Mouse (Mus musculus): ENCODE measurements around the gene BC005624. TPM values are rescaled to one million over a fixed set of nuclear protein-coding genes. Genes with fewer than 3 reads are reported as not detected.

Gene BC005624
- total and polyA plus RNA-seq, 3 experiments: 30.9 to 82.1 (median 37.8) TPM

DNA sequence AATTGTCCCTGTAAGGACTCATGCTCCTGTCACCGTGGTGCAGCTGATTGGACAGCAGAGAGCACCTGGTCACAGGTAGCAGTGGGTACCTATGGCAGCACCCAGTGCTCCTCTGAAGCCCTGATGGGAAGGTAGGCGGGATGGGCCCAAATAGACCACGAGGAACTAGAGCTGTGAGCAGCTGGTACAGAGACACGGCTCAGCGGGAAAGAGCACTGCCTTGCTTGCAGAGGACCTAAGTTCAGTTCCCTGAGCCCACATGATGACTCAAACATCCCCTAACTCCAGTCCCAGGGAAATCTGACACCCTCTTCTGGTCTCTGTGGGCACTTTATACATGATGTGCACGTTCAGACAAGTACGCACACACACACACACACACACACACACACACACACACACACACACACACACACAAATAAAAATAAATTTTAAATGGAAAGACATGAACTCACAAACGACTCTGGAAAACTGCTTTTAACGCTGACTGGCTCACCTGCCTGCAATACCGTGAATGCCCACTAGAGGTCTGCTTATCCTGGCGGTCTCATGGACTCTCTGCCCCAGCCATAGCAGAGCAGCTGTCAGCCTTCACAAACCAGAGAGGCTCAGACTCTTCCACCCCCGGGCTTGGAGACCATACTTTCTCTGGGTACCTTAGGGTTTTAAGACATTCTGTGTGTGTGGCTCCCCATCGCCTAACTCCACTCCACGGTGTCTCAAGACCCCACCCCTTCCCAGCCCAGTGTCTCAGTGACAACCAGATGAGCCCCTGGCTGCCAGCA, 54.0 kb downstream of the BC005624 start:
- Histone ChIP-seq H3K4me3 (ENCODE audit: low read depth, low read length) (no peak overlapping the region; the same call in 1 of the 2 replicates), H3K4me1 (ENCODE audit: insufficient read depth, low read depth, low read length) (peaks cover 20% of the 10 kb centered on the region), H3K36me3 (replicated peaks) (no peaks in the 10 kb centered on the region), H3K9me3 (replicated peaks) (no peaks in the 10 kb centered on the region), H3K27me3 (ENCODE audit: insufficient read depth, low read length) (peaks cover 44% of the 10 kb centered on the region)
- no peak for ATAC-seq (ENCODE audit: extremely low read depth, insufficient number of reproducible peaks, low FRiP score, poor library complexity, severe bottlenecking)
- TF ChIP-seq GATA1 (IDR thresholded peaks at IDR 0.05; ENCODE audit: borderline replicate concordance, low read length): no peak
- TF ChIP-seq CTCF (IDR thresholded peaks at IDR 0.05; ENCODE audit: low read depth, low read length): peak; percentile 89
- peak; percentile 57 for DNase-seq (ENCODE audit: low spot score)

DNA sequence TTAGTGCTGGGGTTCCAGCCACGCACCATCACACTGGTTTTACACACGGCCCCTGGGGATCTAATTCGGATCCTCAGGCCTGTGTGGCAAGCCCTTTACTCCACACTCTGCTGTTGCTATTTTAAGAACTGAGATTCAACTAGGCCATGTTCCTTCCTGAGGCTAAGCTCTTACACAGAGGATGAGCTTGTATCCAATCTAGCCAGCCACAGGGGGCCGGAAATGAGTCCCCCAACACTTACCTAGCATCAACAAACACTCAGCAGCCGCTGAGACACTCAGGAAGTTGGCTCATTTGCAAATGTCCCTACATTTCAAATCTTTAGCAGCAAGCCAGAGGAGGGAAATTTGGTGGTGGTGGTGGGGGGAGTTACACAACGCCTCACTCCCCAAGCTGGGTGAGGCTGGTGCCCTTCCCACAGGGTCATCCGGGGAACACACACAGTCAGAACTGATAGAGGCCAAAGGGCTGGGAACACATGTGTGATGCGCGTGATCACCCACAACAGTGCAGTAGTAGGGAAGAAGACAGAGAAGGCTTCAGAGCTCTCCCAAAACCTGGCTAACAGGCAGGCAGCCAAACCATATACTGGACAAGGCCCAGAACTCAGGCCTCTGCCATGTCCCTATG, 54.7 kb downstream of the BC005624 start:
- Histone ChIP-seq H3K27me3 (ENCODE audit: insufficient read depth, low read length) (peaks cover 44% of the 10 kb centered on the region), H3K36me3 (replicated peaks) (no peaks in the 10 kb centered on the region), H3K4me1 (ENCODE audit: insufficient read depth, low read depth, low read length) (peaks cover 20% of the 10 kb centered on the region), H3K9me3 (replicated peaks) (no peaks in the 10 kb centered on the region), H3K4me3 (ENCODE audit: low read depth, low read length) (no peak overlapping the region)
- TF ChIP-seq CTCF (IDR thresholded peaks at IDR 0.05; ENCODE audit: low read depth, low read length): no peak
- TF ChIP-seq GATA2 (IDR thresholded peaks at IDR 0.05; ENCODE audit: borderline replicate concordance, low read depth, low read length): no peak
- no peak for TF ChIP-seq TAL1 (conservative IDR thresholded peaks at IDR 0.05; ENCODE audit: low read depth, low read length)
- no peak for TF ChIP-seq POLR2AphosphoS5 (IDR thresholded peaks at IDR 0.05; ENCODE audit: insufficient replicate concordance, low read depth, low read length)
- no peak for TF ChIP-seq GATA1 (IDR thresholded peaks at IDR 0.05; ENCODE audit: borderline replicate concordance, low read length)
- DNase-seq (ENCODE audit: low spot score) (no peak), ATAC-seq (ENCODE audit: extremely low read depth, insufficient number of reproducible peaks, low FRiP score, poor library complexity, severe bottlenecking) (no peak)

- H3K4me3 ChIP-seq (ENCODE audit: low read depth, low read length): no peak overlapping the region
- H3K4me1 ChIP-seq (ENCODE audit: insufficient read depth, low read depth, low read length): peaks cover 20% of the 10 kb centered on the region
- H3K9me3 ChIP-seq (replicated peaks): no peaks in the 10 kb centered on the region
- DNase-seq (ENCODE audit: low spot score): no peak
- ATAC-seq (ENCODE audit: extremely low read depth, insufficient number of reproducible peaks, low FRiP score, poor library complexity, severe bottlenecking): no peak
- no peaks in the 10 kb centered on the region for H3K36me3 ChIP-seq (replicated peaks)
- TF ChIP-seq GATA2 (IDR thresholded peaks at IDR 0.05; ENCODE audit: borderline replicate concordance, low read depth, low read length): no peak
- TF ChIP-seq POLR2AphosphoS5 (IDR thresholded peaks at IDR 0.05; ENCODE audit: insufficient replicate concordance, low read depth, low read length): no peak
- TF ChIP-seq CTCF (IDR thresholded peaks at IDR 0.05; ENCODE audit: low read depth, low read length): no peak
- no peak for TF ChIP-seq TAL1 (conservative IDR thresholded peaks at IDR 0.05; ENCODE audit: low read depth, low read length)
- no peak for TF ChIP-seq GATA1 (IDR thresholded peaks at IDR 0.05; ENCODE audit: borderline replicate concordance, low read length)
- H3K27me3 ChIP-seq (ENCODE audit: insufficient read depth, low read length): peaks cover 51% of the 10 kb centered on the region
These were observed 55.6 kb downstream of the BC005624 start for GRCm38 (mm10) chr2:30926381-30926780.

- Histone ChIP-seq H3K4me3 (ENCODE audit: low read depth, low read length) (no peak overlapping the region), H3K4me1 (ENCODE audit: insufficient read depth, low read depth, low read length) (peaks cover 20% of the 10 kb centered on the region), H3K9me3 (replicated peaks) (no peaks in the 10 kb centered on the region), H3K27me3 (ENCODE audit: insufficient read depth, low read length) (peaks cover 57% of the 10 kb centered on the region), H3K36me3 (replicated peaks) (no peaks in the 10 kb centered on the region)
- DNase-seq (ENCODE audit: low spot score): no peak
- TF ChIP-seq POLR2AphosphoS5 (IDR thresholded peaks at IDR 0.05; ENCODE audit: insufficient replicate concordance, low read depth, low read length) (no peak), TAL1 (conservative IDR thresholded peaks at IDR 0.05; ENCODE audit: low read depth, low read length) (no peak), GATA2 (IDR thresholded peaks at IDR 0.05; ENCODE audit: borderline replicate concordance, low read depth, low read length) (no peak), GATA1 (IDR thresholded peaks at IDR 0.05; ENCODE audit: borderline replicate concordance, low read length) (no peak), CTCF (IDR thresholded peaks at IDR 0.05; ENCODE audit: low read depth, low read length) (no peak)
- no peak for ATAC-seq (ENCODE audit: extremely low read depth, insufficient number of reproducible peaks, low FRiP score, poor library complexity, severe bottlenecking)
These were observed 56.8 kb downstream of the BC005624 start for GRCm38 (mm10) chr2:30925181-30925580.

- Histone ChIP-seq H3K4me3 (ENCODE audit: low read depth, low read length) (no peak overlapping the region), H3K36me3 (replicated peaks) (no peaks in the 10 kb centered on the region), H3K4me1 (ENCODE audit: insufficient read depth, low read depth, low read length) (no peaks in the 10 kb centered on the region), H3K27me3 (ENCODE audit: insufficient read depth, low read length) (peaks cover 58% of the 10 kb centered on the region), H3K9me3 (replicated peaks) (no peaks in the 10 kb centered on the region)
- DNase-seq (ENCODE audit: low spot score) (no peak), ATAC-seq (ENCODE audit: extremely low read depth, insufficient number of reproducible peaks, low FRiP score, poor library complexity, severe bottlenecking) (no peak)
- TF ChIP-seq TAL1 (conservative IDR thresholded peaks at IDR 0.05; ENCODE audit: low read depth, low read length) (no peak), GATA1 (IDR thresholded peaks at IDR 0.05; ENCODE audit: borderline replicate concordance, low read length) (no peak), POLR2AphosphoS5 (IDR thresholded peaks at IDR 0.05; ENCODE audit: insufficient replicate concordance, low read depth, low read length) (no peak), GATA2 (IDR thresholded peaks at IDR 0.05; ENCODE audit: borderline replicate concordance, low read depth, low read length) (no peak), CTCF (IDR thresholded peaks at IDR 0.05; ENCODE audit: low read depth, low read length) (no peak)
These were observed 58.9 kb downstream of the BC005624 start for GRCm38 (mm10) chr2:30923099-30923498.

Other genes starting within 250 kb of the BC005624 start
- not detected in 2 replicates for gene 1700001O22Rik, start 178.5 kb downstream of the BC005624 start, total RNA-seq (2014; fragmentation: Nextera tagmentation)
- gene 1700001O22Rik, start 178.5 kb downstream of the BC005624 start, total RNA-seq (2017): 0.29 and 0.33 TPM in 2 replicates
- not detected in 2 replicates for gene 1700001O22Rik, start 178.5 kb downstream of the BC005624 start, polyA plus RNA-seq (2012)
- 27.5 and 29.4 TPM in 2 replicates for gene Ntmt1, start 174.4 kb downstream of the BC005624 start, total RNA-seq (2014; fragmentation: Nextera tagmentation)
- 18.9 and 26.0 TPM in 2 replicates for gene Ntmt1, start 174.4 kb downstream of the BC005624 start, total RNA-seq (2017)
- gene Ntmt1, start 174.4 kb downstream of the BC005624 start, polyA plus RNA-seq (2012): 66.9 and 69.6 TPM in 2 replicates
- gene Asb6, start 151.9 kb downstream of the BC005624 start, total RNA-seq (2014; fragmentation: Nextera tagmentation): 14.6 and 17.9 TPM in 2 replicates
- gene Asb6, start 151.9 kb downstream of the BC005624 start, total RNA-seq (2017): 15.2 and 19.3 TPM in 2 replicates
- gene Asb6, start 151.9 kb downstream of the BC005624 start, polyA plus RNA-seq (2012): 28.4 and 38.8 TPM in 2 replicates
- not detected in 2 replicates for gene Prrx2, start 147.2 kb downstream of the BC005624 start, total RNA-seq (2014; fragmentation: Nextera tagmentation)
- 0.23 TPM in 1 of 2 replicates, not detected in the other for gene Prrx2, start 147.2 kb downstream of the BC005624 start, total RNA-seq (2017)
- not detected in 2 replicates for gene Prrx2, start 147.2 kb downstream of the BC005624 start, polyA plus RNA-seq (2012)
- gene Ptges, start 52.3 kb downstream of the BC005624 start, total RNA-seq (2014; fragmentation: Nextera tagmentation): not detected in 2 replicates
- gene Ptges, start 52.3 kb downstream of the BC005624 start, total RNA-seq (2017): 0.11 and 0.12 TPM in 2 replicates
- gene Ptges, start 52.3 kb downstream of the BC005624 start, polyA plus RNA-seq (2012): not detected in 2 replicates
- 16.5 and 25.6 TPM in 2 replicates for gene Tor1b, start 29.2 kb downstream of the BC005624 start, total RNA-seq (2014; fragmentation: Nextera tagmentation)
- 34.0 and 36.9 TPM in 2 replicates for gene Tor1b, start 29.2 kb downstream of the BC005624 start, total RNA-seq (2017)
- gene Tor1b, start 29.2 kb downstream of the BC005624 start, polyA plus RNA-seq (2012): 12.4 and 12.5 TPM in 2 replicates
- gene Tor1a, start 14.3 kb downstream of the BC005624 start, total RNA-seq (2014; fragmentation: Nextera tagmentation): 31.2 and 33.0 TPM in 2 replicates
- 45.2 and 47.0 TPM in 2 replicates for gene Tor1a, start 14.3 kb downstream of the BC005624 start, total RNA-seq (2017)
- gene Tor1a, start 14.3 kb downstream of the BC005624 start, polyA plus RNA-seq (2012): 94.3 and 129 TPM in 2 replicates
- gene Usp20, start 78 bp upstream of the BC005624 start, total RNA-seq (2014; fragmentation: Nextera tagmentation): 11.8 and 16.6 TPM in 2 replicates
- gene Usp20, start 78 bp upstream of the BC005624 start, total RNA-seq (2017): 7.0 and 8.2 TPM in 2 replicates
- 7.0 and 9.4 TPM in 2 replicates for gene Usp20, start 78 bp upstream of the BC005624 start, polyA plus RNA-seq (2012)
- 68.4 and 79.6 TPM in 2 replicates for gene Fnbp1, start 159.8 kb upstream of the BC005624 start, total RNA-seq (2014; fragmentation: Nextera tagmentation)
- gene Fnbp1, start 159.8 kb upstream of the BC005624 start, total RNA-seq (2017): 26.1 and 38.1 TPM in 2 replicates
- gene Fnbp1, start 159.8 kb upstream of the BC005624 start, polyA plus RNA-seq (2012): 61.7 and 77.8 TPM in 2 replicates
- gene Gpr107, start 170.1 kb upstream of the BC005624 start, total RNA-seq (2014; fragmentation: Nextera tagmentation): 50.5 and 74.9 TPM in 2 replicates
- gene Gpr107, start 170.1 kb upstream of the BC005624 start, total RNA-seq (2017): 30.4 and 37.2 TPM in 2 replicates
- 6.7 and 8.2 TPM in 2 replicates for gene Gpr107, start 170.1 kb upstream of the BC005624 start, polyA plus RNA-seq (2012)

All from G1E (cell line).